Mouse (Mus musculus): ENCODE results near the gene Gal3st2.
"Not testable (repeated sequence)": the region's sequence is repeated elsewhere in the genome, so short reads cannot be mapped to it uniquely, and the experiment has no call there.

The Gal3st2 gene

DNA sequence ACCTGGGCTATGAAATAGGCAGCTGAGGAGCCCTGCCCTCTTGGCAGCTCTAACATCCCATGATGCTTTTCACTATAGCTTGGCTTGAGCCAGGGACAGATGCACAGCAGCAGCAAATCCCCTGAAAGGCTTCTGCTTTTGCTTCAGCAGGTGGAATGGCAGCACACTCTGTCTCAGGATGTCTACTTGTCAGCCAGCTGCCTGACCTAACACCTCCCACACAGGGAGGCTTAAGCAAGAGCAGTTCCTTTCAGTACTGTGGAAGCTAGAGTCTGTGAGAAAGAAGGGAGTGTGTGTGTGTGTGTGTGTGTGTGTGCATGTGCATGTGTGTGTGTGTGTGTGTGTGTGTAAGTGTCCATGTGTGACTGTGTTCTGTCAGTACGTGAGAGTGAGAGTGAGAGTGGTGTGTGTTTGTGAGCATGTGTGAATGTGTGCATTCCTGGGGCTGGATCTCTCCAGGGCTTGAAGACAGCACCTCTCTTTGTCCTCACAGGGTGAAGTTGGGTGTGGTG lies 10.5 kb downstream of the Gal3st2 start:
- not testable (repeated sequence) for DNase-seq (ENCODE audit: low read depth, low spot score)

DNA sequence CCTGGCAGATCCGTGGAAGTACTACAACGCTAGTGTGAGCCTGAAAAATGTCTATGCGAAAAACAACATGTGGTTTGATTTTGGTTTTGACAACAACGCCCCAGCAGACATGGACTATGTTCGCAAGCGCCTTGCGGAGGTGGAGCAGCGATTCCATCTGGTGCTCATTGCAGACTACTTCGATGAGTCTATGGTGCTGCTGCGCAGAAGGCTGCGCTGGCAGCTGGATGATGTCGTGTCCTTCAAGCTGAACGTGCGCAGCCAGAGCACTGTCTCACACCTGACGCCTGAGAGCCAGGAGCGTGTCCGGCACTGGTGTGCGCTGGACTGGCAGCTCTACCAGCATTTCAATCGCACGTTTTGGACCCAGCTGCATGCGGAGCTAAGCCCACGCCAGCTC lies 13.3 kb downstream of the Gal3st2 start:
- DNase-seq (ENCODE audit: low read depth, low spot score): not testable (repeated sequence)

DNA sequence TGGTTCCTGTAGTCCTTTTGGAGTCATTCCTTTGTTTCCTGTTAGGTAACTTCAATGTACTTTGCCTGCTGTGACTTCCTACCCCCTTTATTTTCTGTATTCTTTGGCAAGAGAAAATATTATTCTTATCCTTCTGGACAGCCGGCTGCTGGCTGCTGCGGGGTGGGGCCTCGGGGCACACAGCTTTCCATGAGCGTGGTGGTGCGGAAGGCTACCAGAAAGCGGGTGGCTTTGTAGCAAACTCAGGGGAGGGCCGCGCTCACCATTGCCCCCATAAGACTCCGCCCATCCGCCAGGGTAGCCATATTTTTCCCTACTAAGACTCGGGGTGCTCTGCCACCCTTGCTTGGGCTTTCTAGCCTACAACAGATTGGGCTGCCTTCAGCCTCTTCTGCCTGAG lies 20.7 kb downstream of the Gal3st2 start:
- DNase-seq (ENCODE audit: low read depth, low spot score): not testable (repeated sequence)

DNA sequence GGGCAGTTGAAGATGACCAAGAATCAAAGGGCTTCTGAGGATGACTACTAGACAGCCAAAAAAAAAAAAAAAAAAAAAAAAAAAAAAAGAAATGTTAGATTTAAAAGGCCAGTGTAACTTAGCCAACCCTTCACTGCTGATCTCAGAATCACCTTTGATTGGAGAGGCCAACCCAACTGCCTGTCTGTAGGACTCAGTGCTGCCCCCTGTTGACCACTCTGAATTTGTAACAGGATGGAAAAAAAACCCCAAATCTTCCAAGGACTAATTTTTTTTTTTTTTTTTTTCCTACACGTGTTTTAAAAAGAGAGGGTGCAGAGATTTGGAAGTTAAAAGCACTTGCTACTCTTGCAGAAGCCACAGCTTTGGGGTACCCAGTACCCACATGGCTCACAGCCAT lies 29.8 kb downstream of the Gal3st2 start:
- not testable (repeated sequence) for DNase-seq (ENCODE audit: low read depth, low spot score)

DNA sequence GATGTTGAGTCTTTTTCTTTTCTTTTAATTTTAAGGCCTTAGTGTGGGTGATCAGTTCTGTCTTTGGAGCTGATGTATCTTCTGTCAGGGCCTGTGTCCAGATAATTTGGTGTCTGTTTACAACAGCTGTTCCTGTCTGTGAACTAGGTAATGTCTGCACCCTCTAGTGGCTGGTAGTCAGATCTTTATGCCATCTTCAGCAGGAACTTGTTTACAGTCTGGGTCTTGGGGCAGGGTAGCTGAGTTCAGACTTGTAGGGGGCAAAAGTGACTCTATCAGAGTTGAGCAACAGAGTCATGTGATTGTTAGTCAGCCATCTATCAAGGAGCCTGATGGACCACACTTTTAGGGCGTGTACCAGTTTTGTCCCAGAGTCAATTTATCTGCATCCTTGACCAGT lies 36.3 kb downstream of the Gal3st2 start:
- DNase-seq (ENCODE audit: low read depth, low spot score): not testable (repeated sequence)

DNA sequence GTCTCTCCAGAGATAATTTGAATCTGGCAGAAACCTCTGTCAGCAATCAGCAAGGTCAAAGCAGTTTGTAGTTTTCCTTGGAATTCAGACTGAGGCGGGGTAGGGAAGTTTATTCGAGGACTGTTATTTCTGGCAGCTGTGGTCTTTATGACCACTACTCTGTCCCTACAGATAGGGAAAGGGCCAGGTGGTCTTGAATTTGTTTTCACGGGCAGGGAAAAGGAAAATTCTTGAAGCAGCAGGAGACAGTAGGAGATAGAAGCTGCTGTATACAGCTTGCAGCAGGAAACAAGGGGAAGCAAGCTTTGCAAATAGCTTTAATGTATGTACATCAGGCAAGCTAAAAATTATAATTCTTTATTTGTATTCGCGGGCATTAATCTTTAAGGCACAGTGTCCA lies 40.2 kb downstream of the Gal3st2 start:
- DNase-seq (ENCODE audit: low read depth, low spot score): not testable (repeated sequence)

DNA sequence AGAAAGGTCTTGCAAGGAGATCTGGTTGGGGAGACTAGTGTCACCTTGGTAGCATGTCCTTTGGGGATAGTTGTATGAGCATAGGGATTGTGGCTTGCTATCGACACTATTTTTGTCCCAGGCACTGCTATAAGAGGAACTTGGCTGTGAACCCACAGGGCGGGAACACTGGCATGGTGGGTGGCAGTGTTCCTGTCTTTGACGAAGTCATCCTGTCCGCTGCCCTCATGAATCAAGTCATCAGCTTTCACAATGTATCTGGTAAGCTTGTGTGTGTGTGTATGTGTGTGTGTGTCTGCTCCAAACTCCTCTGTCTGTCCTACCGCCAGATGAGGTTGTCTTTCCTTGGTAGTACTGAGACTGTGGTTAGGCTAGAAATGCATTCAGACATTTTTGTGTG lies 45.6 kb downstream of the Gal3st2 start:
- DNase-seq (ENCODE audit: low read depth, low spot score): not testable (repeated sequence)

DNA sequence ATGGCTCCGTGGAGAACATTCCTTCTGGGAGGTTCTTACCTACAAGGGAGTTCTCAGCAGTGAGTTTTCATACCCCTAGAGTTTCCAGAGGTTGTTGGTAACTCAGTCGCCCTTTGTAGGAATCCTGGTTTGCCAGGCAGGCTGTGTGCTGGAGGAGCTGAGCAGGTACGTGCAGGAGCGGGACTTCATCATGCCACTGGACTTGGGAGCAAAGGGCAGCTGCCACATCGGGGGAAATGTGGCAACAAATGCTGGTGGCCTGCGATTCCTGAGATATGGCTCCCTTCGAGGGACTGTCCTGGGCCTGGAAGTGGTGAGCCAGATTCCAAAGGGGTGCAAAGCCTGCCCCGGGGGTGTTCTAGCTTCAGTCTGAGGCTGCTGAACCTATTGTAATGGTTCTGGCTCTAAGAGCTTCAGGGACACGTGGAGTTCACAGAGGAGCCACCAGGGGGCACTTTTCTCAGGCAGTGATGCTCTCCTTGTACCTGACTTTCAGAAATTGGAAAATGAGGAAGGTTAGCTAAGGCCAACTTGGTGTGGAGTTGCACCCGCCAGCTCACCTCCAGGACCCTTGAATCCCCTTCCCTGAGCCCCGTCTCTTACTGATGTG lies 48.0 kb downstream of the Gal3st2 start:
- not testable (repeated sequence) for DNase-seq (ENCODE audit: low read depth, low spot score)

DNA sequence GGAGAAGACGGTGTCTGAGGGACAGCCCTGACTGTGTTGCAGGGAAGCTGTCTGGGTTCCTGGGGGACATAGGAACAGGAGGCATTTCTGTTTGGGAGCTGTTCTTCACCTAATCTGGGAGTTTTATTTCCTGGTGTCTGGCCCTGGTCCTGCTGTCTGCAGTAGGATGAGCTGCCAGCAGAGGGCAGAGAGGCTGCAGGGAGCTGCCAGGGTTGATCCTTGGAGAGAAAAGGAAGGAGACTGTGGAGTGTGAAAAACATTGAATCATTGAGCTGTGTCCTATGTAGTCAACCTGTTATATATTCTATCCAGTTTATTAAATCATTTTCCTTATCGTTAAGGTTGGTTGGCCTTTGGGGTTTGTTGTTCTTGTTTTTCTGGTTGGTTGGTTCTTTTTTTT lies 50.8 kb downstream of the Gal3st2 start:
- DNase-seq (ENCODE audit: low read depth, low spot score): not testable (repeated sequence)

DNA sequence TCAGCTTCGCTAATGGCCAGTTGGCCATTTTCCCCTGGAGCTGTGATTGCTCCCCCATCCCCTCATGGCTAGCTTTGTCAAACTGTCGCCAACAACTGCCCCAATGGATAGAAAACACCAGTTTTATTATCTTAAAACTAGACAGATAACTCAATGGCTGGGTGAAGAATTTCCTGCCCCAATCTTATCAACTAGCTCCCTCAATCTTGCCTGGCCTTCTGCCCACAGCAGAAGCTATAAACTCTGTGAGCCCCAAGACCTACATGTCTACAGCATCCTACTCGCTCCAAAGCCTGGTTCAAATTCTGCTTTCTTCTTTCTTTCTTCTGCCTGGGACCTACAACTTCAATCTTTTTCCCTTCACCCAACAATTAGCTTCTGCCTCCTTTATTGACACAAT lies 56.1 kb downstream of the Gal3st2 start:
- DNase-seq (ENCODE audit: low read depth, low spot score): not testable (repeated sequence)

DNA sequence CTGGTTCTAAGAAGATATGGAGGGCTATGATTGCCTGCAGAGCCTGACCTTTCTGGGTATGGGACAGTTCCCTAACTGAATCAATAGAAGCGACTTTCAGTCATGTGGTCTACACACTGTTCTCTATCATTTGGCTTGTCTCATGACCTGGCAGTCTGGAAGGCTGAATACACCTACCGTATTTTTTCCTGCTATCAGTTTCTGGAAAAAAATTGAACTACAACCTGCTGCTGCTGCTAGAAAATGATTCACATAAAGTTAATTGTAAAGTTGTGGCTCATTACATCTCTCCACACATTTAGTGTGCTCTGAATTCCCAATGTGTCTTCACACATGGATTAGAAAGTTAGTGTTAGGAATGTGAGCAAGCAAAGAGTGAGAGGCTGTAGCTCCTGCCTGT lies 56.9 kb downstream of the Gal3st2 start, which contains the start of gene Gal3st2b:
Gal3st2b (plus strand) TSS at position 301 of the 400 bp plus-strand sequence.
- DNase-seq (ENCODE audit: low read depth, low spot score): not testable (repeated sequence)

DNA sequence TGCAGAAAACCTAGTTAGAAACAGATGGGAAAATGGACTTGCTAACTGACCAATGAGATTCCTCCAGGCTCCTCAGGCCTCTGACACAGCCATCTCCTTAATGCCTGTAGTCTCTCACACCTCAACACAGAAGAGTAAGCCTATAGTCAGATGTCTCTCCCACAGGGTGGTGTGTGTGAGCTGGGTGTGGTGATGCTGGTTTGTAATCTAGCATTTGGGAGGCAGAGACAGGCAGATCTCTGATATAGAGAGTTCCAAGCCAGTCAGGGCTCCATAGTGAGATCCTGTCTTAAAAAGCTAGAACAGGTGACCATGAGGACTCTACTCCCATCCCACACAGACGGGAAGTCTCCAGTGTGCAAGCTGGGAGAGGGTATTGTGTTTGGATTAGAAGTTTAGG lies 57.7 kb downstream of the Gal3st2 start:
- not testable (repeated sequence) for DNase-seq (ENCODE audit: low read depth, low spot score)

DNA sequence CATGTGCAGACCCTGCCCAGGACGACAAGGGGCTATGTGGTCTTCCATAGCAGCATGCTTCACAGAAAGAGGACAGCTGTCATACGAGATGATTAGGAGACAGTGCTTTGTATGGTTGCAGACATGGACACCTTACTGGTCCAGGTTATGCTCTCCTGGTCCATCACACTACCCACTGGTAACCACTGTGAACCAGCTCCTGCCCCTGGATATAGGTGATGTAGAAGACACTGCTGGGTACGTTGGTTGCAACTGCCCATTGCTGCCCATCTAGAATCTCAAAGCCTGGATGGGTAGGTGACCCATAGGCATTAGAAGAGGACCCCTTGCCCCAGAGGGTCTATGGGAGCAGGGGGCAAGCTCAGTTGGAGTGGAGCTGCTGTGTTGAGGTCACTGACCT lies 58.2 kb downstream of the Gal3st2 start:
- not testable (repeated sequence) for DNase-seq (ENCODE audit: low read depth, low spot score)

DNA sequence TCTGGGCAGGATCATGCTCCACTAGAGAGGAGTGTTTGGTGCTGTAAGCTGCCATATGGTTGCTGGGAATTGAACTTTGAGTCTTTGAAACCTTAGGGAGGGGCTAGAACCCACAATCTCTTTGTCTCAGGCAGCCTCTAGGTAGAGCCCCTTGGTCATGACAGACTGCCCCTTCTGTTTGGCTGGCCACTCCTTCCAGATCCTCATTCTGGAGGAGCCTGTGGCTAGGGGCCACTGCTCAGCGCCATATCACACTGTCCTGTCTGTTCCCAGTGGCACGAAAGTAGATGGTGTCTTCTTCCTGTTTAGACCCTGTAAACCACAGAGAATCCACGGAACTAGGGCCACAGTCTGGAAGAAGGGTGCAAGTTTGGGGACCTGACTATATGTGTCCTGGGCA lies 61.5 kb downstream of the Gal3st2 start:
- DNase-seq (ENCODE audit: low read depth, low spot score): not testable (repeated sequence)

DNA sequence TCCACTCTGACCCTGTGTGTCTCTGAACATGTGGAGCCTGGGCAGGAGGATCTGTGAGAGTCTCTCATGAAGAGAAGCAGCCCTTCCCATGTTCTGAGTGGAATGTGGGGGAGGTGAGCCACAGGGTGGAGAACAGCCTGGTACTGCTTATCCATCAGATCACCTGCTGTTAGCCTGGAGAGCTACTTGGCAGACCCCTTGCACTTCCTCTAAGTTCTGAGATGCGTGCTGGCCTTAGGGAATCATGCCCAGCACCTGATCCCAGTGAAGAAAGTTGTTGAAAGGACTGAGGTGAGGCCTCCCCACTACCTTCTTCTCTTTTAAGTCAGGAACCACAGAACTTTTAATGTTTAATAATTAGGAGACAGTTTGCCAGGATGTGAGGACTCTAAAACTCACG lies 62.0 kb downstream of the Gal3st2 start:
- not testable (repeated sequence) for DNase-seq (ENCODE audit: low read depth, low spot score)
